Mouse (Mus musculus) embryonic facial prominence, embryonic 10.5 days (tissue): Measurements from ENCODE around the gene Cbx2. TPM values are rescaled to one million over a fixed set of nuclear protein-coding genes. Genes with fewer than 3 reads are reported as not detected.

ENCODE experiments used
- polyA plus RNA-seq: library from polyadenylated mRNA; unstranded; fragments of >200 nt; fragmentation: Nextera tagmentation; extraction: Ambion mirVana; gene quantifications from 2 replicates; pipeline ENCODE4 v1.2.1, GENCODE M21; 2016

Gene Cbx2
- polyA plus RNA-seq, 1 experiment from 2014 or later = 150 TPM

Other genes starting within 250 kb of the Cbx2 start
- gene Rbfox3, start 111.4 kb upstream of the Cbx2 start, polyA plus RNA-seq = 2.3 and 2.5 TPM in 2 replicates
- gene Enpp7, start 34.8 kb upstream of the Cbx2 start, polyA plus RNA-seq = not detected in 2 replicates
- gene Cbx8, start 18.0 kb downstream of the Cbx2 start, polyA plus RNA-seq = 11.6 and 12.4 TPM in 2 replicates
- gene Cbx4, start 63.3 kb downstream of the Cbx2 start, polyA plus RNA-seq = 4.7 and 5.2 TPM in 2 replicates
- 25.3 and 25.5 TPM in 2 replicates for gene Tbc1d16, start 205.5 kb downstream of the Cbx2 start, polyA plus RNA-seq
- 16.4 and 19.5 TPM in 2 replicates for gene Ccdc40, start 205.6 kb downstream of the Cbx2 start, polyA plus RNA-seq
- gene Gaa, start 244.9 kb downstream of the Cbx2 start, polyA plus RNA-seq = 30.8 TPM in 2 replicates